Mouse (Mus musculus): ENCODE measurements around the gene Them5.

- TF ChIP-seq CTCF (IDR thresholded peaks at IDR 0.05; ENCODE audit: insufficient read depth, low read depth, low read length) (no peak), POLR2A (IDR thresholded peaks at IDR 0.05; ENCODE audit: insufficient read depth, low read depth, low read length) (no peak)
Measured at GRCm38 (mm10) chr3:94386671-94387070, 44.8 kb downstream of the Them5 start.
